Mouse (Mus musculus) liver, adult 2 months (tissue): ENCODE measurements around the gene Stx17. TPM values are rescaled to one million over a fixed set of nuclear protein-coding genes. Genes with fewer than 3 reads are reported as not detected.

Experiments
- DNase-seq: peaks from one replicate; pipeline ENCODE4 v3.0.0-alpha.2; 2011; ENCODE audit warnings: low read depth, low spot score; ENCODE audit errors: extremely low read depth
- H3K27ac ChIP-seq: fragments of 200-500 bp; replicated peaks from 2 replicates; pipeline ENCODE4 v1.5.1; 2012; ENCODE audit warnings: low read depth, mild to moderate bottlenecking, control low read depth, inconsistent platforms, low read length; ENCODE audit not compliant: insufficient read depth
- H3K27me3 ChIP-seq: fragments of 200-500 bp; 2 replicates; pipeline ENCODE4 v1.6.1; 2012; ENCODE audit warnings: mild to moderate bottlenecking, moderate library complexity, low read length, inconsistent platforms; ENCODE audit not compliant: control insufficient read depth, insufficient read depth
- H3K36me3 ChIP-seq: fragments of 200-500 bp; 2 replicates; pipeline ENCODE4 v1.6.1; 2012; ENCODE audit warnings: low read length, inconsistent platforms; ENCODE audit not compliant: control insufficient read depth, insufficient read depth
- H3K4me1 ChIP-seq: fragments of 200-500 bp; 2 replicates; pipeline ENCODE4 v1.6.1; 2011; ENCODE audit warnings: low read length; ENCODE audit not compliant: control insufficient read depth, insufficient read depth
- H3K4me3 ChIP-seq: fragments of 200-500 bp; 2 replicates; pipeline ENCODE4 v1.5.1; 2011; ENCODE audit warnings: low read depth, mild to moderate bottlenecking, control low read depth, low read length, moderate library complexity; ENCODE audit not compliant: insufficient read depth
- H3K79me2 ChIP-seq: fragments of 200-500 bp; 2 replicates; pipeline ENCODE4 v1.6.1; 2012; ENCODE audit warnings: inconsistent platforms, mild to moderate bottlenecking, low read length, moderate library complexity; ENCODE audit not compliant: control insufficient read depth, insufficient read depth
- H3K9ac ChIP-seq: fragments of 200-500 bp; 2 replicates; pipeline ENCODE4 v1.6.1; 2012; ENCODE audit warnings: low read depth, mild to moderate bottlenecking, control low read depth, inconsistent platforms, low read length
- CTCF ChIP-seq: fragments of 200-500 bp; IDR thresholded peaks from 2 replicates; pipeline ENCODE4 v1.5.1; 2011; ENCODE audit warnings: low read depth, low read length, control low read depth
- POLR2A ChIP-seq: fragments of 200-500 bp; IDR thresholded peaks from 2 replicates; pipeline ENCODE4 v1.6.1; 2011; ENCODE audit warnings: low read length, control low read depth; ENCODE audit not compliant: insufficient read depth; ENCODE audit errors: extremely low read depth
- WGBS: fragments of 180-500 bp; shearing (Covaris S2); methylation state at CpG from one replicate; pipeline ENCODE4 v1.1.7; 2018; 5-methylcytosine and 5-hydroxymethylcytosine counted together
- polyA plus RNA-seq: library from polyadenylated mRNA; depleted of rRNA; stranded (reverse); fragments of >200 nt; gene quantifications from 2 replicates; pipeline ENCODE4 v1.2.3, GENCODE M21; 2012
- total RNA-seq: library from RNA; depleted of rRNA; stranded (reverse); fragments of >200 nt; gene quantifications from 2 replicates; pipeline ENCODE4 v1.2.3, GENCODE M21; 2014

Gene Stx17
- total and polyA plus RNA-seq, 2 experiments: 5.2 to 9.0 TPM

GRCm38 (mm10) chr4:48086609-48087008, 38.1 kb upstream of the Stx17 start:
- Histone ChIP-seq H3K27me3 (peaks cover 3% of the 10 kb centered on the region; the same call in 1 of the 2 replicates), H3K36me3 (no peaks in the 10 kb centered on the region), H3K27ac (no peak overlapping the region), H3K79me2 (no peaks in the 10 kb centered on the region), H3K4me1 (no peaks in the 10 kb centered on the region), H3K4me3 (no peak overlapping the region), H3K9ac (no peak overlapping the region)
- 71% methylated on average over 6 of the region's 6 CpGs for WGBS
- DNase-seq: no peak
- TF ChIP-seq CTCF: no peak
- no peak for TF ChIP-seq POLR2A

GRCm38 (mm10) chr4:48087497-48087896, 37.2 kb upstream of the Stx17 start:
- H3K4me3 ChIP-seq: no peak overlapping the region
- TF ChIP-seq POLR2A: no peak
- no peak for TF ChIP-seq CTCF
- no peaks in the 10 kb centered on the region for H3K4me1 ChIP-seq
- no peak for DNase-seq
- peaks cover 3% of the 10 kb centered on the region; the same call in 1 of the 2 replicates for H3K27me3 ChIP-seq
- WGBS: 85% methylated on average over 6 of the region's 6 CpGs
- no peak overlapping the region for H3K9ac ChIP-seq
- H3K36me3 ChIP-seq: no peaks in the 10 kb centered on the region
- no peak overlapping the region for H3K27ac ChIP-seq
- H3K79me2 ChIP-seq: no peaks in the 10 kb centered on the region

- DNase-seq: no peak
- H3K4me3 ChIP-seq: no peak overlapping the region
- no peaks in the 10 kb centered on the region for H3K79me2 ChIP-seq
- WGBS: 80% methylated on average over 3 of the region's 3 CpGs
- peaks cover 3% of the 10 kb centered on the region; the same call in 1 of the 2 replicates for H3K27me3 ChIP-seq
- H3K9ac ChIP-seq: no peak overlapping the region
- H3K36me3 ChIP-seq: no peaks in the 10 kb centered on the region
- no peak overlapping the region for H3K27ac ChIP-seq
- TF ChIP-seq POLR2A (no peak), CTCF (no peak)
- H3K4me1 ChIP-seq: no peaks in the 10 kb centered on the region
These were observed 31.5 kb upstream of the Stx17 start for GRCm38 (mm10) chr4:48093221-48093620.

- no peaks in the 10 kb centered on the region for H3K79me2 ChIP-seq
- WGBS: 80% methylated on average over 8 of the region's 8 CpGs
These were observed 24.5 kb upstream of the Stx17 start for GRCm38 (mm10) chr4:48100217-48100616.

GRCm38 (mm10) chr4:48101981-48102380, 22.7 kb upstream of the Stx17 start:
- no peaks in the 10 kb centered on the region for H3K79me2 ChIP-seq
- H3K36me3 ChIP-seq: no peaks in the 10 kb centered on the region
- H3K4me3 ChIP-seq: no peak overlapping the region
- no peak for DNase-seq
- WGBS: 61% methylated on average over 2 of the region's 2 CpGs
- TF ChIP-seq CTCF (no peak), POLR2A (no peak)
- H3K27ac ChIP-seq: no peak overlapping the region
- H3K27me3 ChIP-seq: no peaks in the 10 kb centered on the region
- no peaks in the 10 kb centered on the region for H3K4me1 ChIP-seq
- H3K9ac ChIP-seq: no peak overlapping the region

More at GRCm38 (mm10) chr4:48100217-48100616, 24.5 kb upstream of the Stx17 start:
- Histone ChIP-seq H3K27ac (no peak overlapping the region), H3K9ac (no peak overlapping the region), H3K4me3 (no peak overlapping the region), H3K27me3 (no peaks in the 10 kb centered on the region), H3K4me1 (no peaks in the 10 kb centered on the region), H3K36me3 (no peaks in the 10 kb centered on the region)
- TF ChIP-seq POLR2A (no peak), CTCF (no peak)
- no peak for DNase-seq

- H3K27ac ChIP-seq: no peak overlapping the region
- no peaks in the 10 kb centered on the region for H3K79me2 ChIP-seq
- no peaks in the 10 kb centered on the region for H3K27me3 ChIP-seq
- 72% methylated on average over 5 of the region's 5 CpGs for WGBS
- no peak overlapping the region for H3K4me3 ChIP-seq
- H3K9ac ChIP-seq: no peak overlapping the region
- H3K4me1 ChIP-seq: no peaks in the 10 kb centered on the region
- TF ChIP-seq CTCF (no peak), POLR2A (no peak)
- H3K36me3 ChIP-seq: no peaks in the 10 kb centered on the region
- DNase-seq: no peak
These were observed 19.3 kb upstream of the Stx17 start for GRCm38 (mm10) chr4:48105387-48105786.
